Mouse (Mus musculus) limb, embryonic 11.5 days (tissue): ENCODE measurements around the gene Gm17657. TPM values are rescaled to one million over a fixed set of nuclear protein-coding genes. Genes with fewer than 3 reads are reported as not detected.

Source experiments
- ATAC-seq: fragments of 200-750 bp; cut with Nextera tagmentation; 2 replicates; pipeline ENCODE4 v1.8.0; 2017; ENCODE audit warnings: low read depth; ENCODE audit not compliant: insufficient number of reproducible peaks, low FRiP score, low TSS enrichment
- DNase-seq: peaks from one replicate; pipeline ENCODE4 v3.0.0-alpha.2; 2015; ENCODE audit warnings: low spot score
- H3K27ac ChIP-seq: fragments of 300-500 bp; sonication (generic); replicated peaks from 2 replicates; pipeline ENCODE4 v1.5.1; 2014; ENCODE audit warnings: low read depth, mild to moderate bottlenecking, low read length
- H3K27me3 ChIP-seq: fragments of 300-500 bp; sonication (generic); 2 replicates; pipeline ENCODE4 v1.6.1; 2014; ENCODE audit warnings: mild to moderate bottlenecking, low read length, mixed read lengths; ENCODE audit not compliant: control insufficient read depth, insufficient read depth
- H3K36me3 ChIP-seq: fragments of 300-500 bp; sonication (generic); 2 replicates; pipeline ENCODE4 v1.6.1; 2014; ENCODE audit warnings: mild to moderate bottlenecking, low read length, moderate library complexity, mixed read lengths; ENCODE audit not compliant: control insufficient read depth, insufficient read depth
- H3K4me1 ChIP-seq: fragments of 300-500 bp; sonication (generic); 2 replicates; pipeline ENCODE4 v1.6.1; 2014; ENCODE audit warnings: low read length, mixed read lengths; ENCODE audit not compliant: control insufficient read depth, insufficient read depth
- H3K4me2 ChIP-seq: fragments of 300-500 bp; sonication (generic); 2 replicates; pipeline ENCODE4 v1.6.1; 2014; ENCODE audit warnings: low read depth, mild to moderate bottlenecking, moderate library complexity; ENCODE audit not compliant: severe bottlenecking
- H3K4me3 ChIP-seq: fragments of 300-500 bp; sonication (generic); 2 replicates; pipeline ENCODE4 v1.5.1; 2014; ENCODE audit warnings: low read depth, low read length
- H3K9ac ChIP-seq: fragments of 300-500 bp; sonication (generic); 2 replicates; pipeline ENCODE4 v1.6.1; 2014; ENCODE audit warnings: mild to moderate bottlenecking, low read length
- H3K9me3 ChIP-seq: fragments of 300-500 bp; sonication (generic); 2 replicates; pipeline ENCODE4 v1.6.1; 2016; ENCODE audit warnings: low read length; ENCODE audit not compliant: control insufficient read depth
- WGBS: fragments of 180-500 bp; shearing (Covaris S2); extraction: QIAGEN DNeasy Blood & Tissue Kit; methylation state at CpG from one replicate; pipeline ENCODE4 v1.1.7; 2014; 5-methylcytosine and 5-hydroxymethylcytosine counted together
- polyA plus RNA-seq: library from polyadenylated mRNA; unstranded; fragments of >200 nt; fragmentation: Nextera tagmentation; extraction: Ambion mirVana; gene quantifications from 2 replicates; pipeline ENCODE4 v1.2.1, GENCODE M21; 2014

The Gm17657 gene
- polyA plus RNA-seq, 1 experiment from 2014 or later = not detected

- WGBS = 86% methylated on average over 14 of the region's 14 CpGs
- no peaks in the 10 kb centered on the region for H3K4me1 ChIP-seq
- H3K4me2 ChIP-seq = no peak overlapping the region
- no peak overlapping the region for H3K9ac ChIP-seq
- H3K27me3 ChIP-seq = no peaks in the 10 kb centered on the region
- DNase-seq (no peak), ATAC-seq (no peak)
- H3K36me3 ChIP-seq = no peaks in the 10 kb centered on the region
- no peak overlapping the region for H3K4me3 ChIP-seq
- H3K9me3 ChIP-seq = no peaks in the 10 kb centered on the region
- no peak overlapping the region for H3K27ac ChIP-seq
These were observed 8.0 kb downstream of the Gm17657 start for GRCm38 (mm10) chr17:29541419-29541818.

DNA sequence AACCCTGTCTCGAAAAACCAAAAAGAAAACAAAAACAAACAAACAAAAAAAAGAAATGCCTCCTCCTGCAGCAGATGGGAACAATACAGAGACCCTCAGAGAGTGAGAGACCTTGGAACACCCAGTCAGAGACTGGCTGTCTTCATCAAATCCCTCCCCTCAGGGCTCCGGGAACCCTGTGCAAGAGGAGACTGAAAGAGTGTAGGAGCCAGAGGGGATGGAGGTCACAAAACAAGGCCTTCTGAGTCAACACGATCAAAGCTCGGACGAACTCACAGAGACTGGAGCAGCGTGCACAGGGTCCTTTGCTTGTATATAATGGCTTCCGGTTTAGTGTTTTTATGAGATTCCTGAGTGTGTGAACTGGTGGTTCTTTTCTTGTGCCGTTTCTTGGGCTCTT is 9.0 kb downstream of the Gm17657 start:
- no peak for DNase-seq
- H3K27ac ChIP-seq = no peak overlapping the region
- H3K9me3 ChIP-seq = no peaks in the 10 kb centered on the region
- H3K36me3 ChIP-seq = no peaks in the 10 kb centered on the region
- no peak overlapping the region for H3K4me3 ChIP-seq
- no peaks in the 10 kb centered on the region for H3K27me3 ChIP-seq
- H3K4me1 ChIP-seq = no peaks in the 10 kb centered on the region
- H3K9ac ChIP-seq = no peak overlapping the region
- 92% methylated on average over 8 of the region's 8 CpGs for WGBS
- ATAC-seq = no peak
- no peak overlapping the region for H3K4me2 ChIP-seq

DNA sequence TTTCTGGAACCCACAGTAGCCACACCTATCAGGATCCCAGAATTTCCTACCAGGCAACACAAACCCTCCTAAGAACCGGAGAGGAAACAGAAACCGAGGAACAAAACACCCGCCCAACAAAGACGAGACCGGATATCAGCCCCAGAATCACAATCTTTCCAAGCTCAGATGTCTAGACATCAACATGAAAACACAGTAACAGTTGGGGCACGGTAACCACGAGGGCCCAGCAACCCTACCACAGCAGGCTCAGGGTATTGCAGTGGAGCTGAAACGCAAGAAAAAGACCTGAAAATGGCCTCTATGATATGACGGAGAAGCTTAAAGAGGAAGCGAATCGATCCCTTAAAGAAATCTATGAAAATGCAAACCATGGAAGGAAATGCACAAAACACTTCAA is 15.6 kb downstream of the Gm17657 start:
- no peak for DNase-seq
- Histone ChIP-seq H3K4me3 (no peak overlapping the region), H3K27ac (no peak overlapping the region), H3K4me2 (no peak overlapping the region), H3K36me3 (no peaks in the 10 kb centered on the region), H3K9me3 (0 out of 2 replicates have a peak, but pooled peaks cover under 1% of the 10 kb centered on the region), H3K4me1 (no peaks in the 10 kb centered on the region), H3K27me3 (no peaks in the 10 kb centered on the region), H3K9ac (no peak overlapping the region)
- WGBS = 89% methylated on average over 11 of the region's 11 CpGs
- no peak for ATAC-seq

DNA sequence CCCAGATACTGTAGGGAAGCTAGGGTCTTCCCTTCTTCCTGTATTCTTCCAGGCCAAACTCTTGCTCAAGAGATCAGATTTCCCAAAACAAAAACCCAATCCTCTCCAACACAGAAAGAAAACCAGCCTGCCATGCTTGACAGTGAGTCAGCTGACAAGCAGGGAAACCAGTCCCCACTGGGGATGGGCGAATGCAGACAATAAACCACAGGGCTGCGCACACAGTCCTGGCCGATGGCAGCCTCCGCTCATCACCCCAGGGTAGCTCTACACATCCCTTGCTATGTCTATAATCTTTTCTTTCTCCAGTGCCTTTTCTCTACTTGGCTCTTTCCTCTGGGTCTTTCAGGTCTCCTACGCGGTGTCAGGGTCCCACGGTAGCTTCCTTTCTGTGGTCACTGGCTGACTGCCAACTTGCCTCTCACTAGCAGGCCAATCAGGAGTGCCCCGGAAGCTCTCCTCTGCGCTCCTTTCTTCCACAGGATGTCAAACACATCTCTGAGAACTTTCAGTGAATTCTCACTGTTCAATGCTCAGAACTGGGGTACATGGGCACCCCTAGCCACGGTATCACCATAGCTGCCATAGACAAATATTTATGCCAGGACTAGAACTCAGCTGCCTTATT is 17.6 kb downstream of the Gm17657 start:
- H3K27me3 ChIP-seq = no peaks in the 10 kb centered on the region
- 89% methylated on average over 10 of the region's 10 CpGs for WGBS
- no peaks in the 10 kb centered on the region for H3K4me1 ChIP-seq
- no peak overlapping the region for H3K9ac ChIP-seq
- no peak overlapping the region for H3K4me2 ChIP-seq
- no peak overlapping the region for H3K4me3 ChIP-seq
- DNase-seq = no peak
- H3K9me3 ChIP-seq = peaks cover 2% of the 10 kb centered on the region; the same call in 1 of the 2 replicates
- H3K36me3 ChIP-seq = no peaks in the 10 kb centered on the region
- no peak overlapping the region for H3K27ac ChIP-seq
- no peak for ATAC-seq

DNA sequence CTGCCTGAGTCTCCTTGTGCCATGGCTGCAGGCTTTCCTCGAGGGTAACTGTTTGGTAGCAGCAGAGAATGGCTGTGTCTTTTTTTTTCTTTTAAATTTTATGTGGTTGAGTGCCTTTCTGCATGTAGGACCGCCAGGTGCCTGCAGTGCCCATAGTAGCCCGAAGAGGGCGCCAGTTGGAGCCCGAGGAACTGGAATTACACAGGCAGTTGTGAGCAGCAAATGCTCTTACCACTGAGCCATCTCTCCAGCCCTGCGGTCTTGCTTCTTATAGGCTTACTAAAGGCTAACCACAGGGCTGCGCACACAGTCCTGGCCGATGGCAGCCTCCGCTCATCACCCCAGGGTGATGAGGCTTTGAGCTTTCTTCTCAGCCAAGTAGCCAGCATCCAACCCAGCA is 18.2 kb downstream of the Gm17657 start:
- H3K4me1 ChIP-seq = no peaks in the 10 kb centered on the region
- no peak overlapping the region for H3K27ac ChIP-seq
- WGBS = 74% methylated on average over 9 of the region's 9 CpGs
- no peaks in the 10 kb centered on the region for H3K27me3 ChIP-seq
- H3K9me3 ChIP-seq = peaks cover 2% of the 10 kb centered on the region; the same call in 1 of the 2 replicates
- H3K9ac ChIP-seq = no peak overlapping the region
- no peak overlapping the region for H3K4me3 ChIP-seq
- ATAC-seq (no peak), DNase-seq (no peak)
- H3K36me3 ChIP-seq = no peaks in the 10 kb centered on the region
- H3K4me2 ChIP-seq = no peak overlapping the region

GRCm38 (mm10) chr17:29530508-29530907 is 18.9 kb downstream of the Gm17657 start:
- H3K27me3 ChIP-seq = no peaks in the 10 kb centered on the region
- H3K9me3 ChIP-seq = peaks cover 2% of the 10 kb centered on the region; the same call in 1 of the 2 replicates
- DNase-seq (no peak), ATAC-seq (no peak)
- H3K27ac ChIP-seq = no peak overlapping the region
- H3K4me1 ChIP-seq = no peaks in the 10 kb centered on the region
- no peak overlapping the region for H3K4me2 ChIP-seq
- no peak overlapping the region for H3K4me3 ChIP-seq
- 77% methylated on average over 6 of the region's 6 CpGs for WGBS
- no peak overlapping the region for H3K9ac ChIP-seq
- H3K36me3 ChIP-seq = no peaks in the 10 kb centered on the region

DNA sequence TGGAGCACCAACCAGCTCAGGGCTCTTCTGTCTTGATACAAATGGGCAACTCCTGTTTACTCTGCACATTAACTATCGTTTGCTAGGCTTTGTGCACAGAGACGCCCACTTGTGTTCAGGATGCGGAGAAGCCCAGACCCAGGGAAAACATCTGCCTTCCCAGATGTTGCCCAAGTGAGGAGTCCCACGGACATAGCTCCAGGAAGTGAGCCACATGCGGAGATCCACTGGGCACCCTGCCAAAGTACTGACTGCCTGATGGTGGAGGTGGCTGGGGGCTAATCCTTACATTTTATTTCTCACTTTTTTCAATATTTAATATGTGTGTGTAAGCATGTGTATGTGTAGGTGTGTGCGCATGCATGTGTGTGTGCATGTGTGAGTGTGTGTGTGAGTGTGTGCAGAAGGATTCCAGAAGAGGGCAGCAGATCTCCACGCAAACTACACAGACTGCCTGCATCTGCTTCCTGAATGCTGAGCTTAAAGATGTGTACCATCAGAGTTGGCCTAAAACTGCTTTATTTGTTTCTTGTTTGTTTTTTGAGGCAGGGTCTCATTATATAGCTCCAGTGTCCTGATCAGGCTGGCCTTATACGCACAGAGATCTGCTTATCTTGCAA is 20.8 kb downstream of the Gm17657 start:
- no peaks in the 10 kb centered on the region for H3K36me3 ChIP-seq
- no peaks in the 10 kb centered on the region for H3K27me3 ChIP-seq
- H3K9ac ChIP-seq = no peak overlapping the region
- no peak overlapping the region for H3K27ac ChIP-seq
- peaks cover 2% of the 10 kb centered on the region; the same call in 1 of the 2 replicates for H3K9me3 ChIP-seq
- no peak overlapping the region for H3K4me3 ChIP-seq
- no peak overlapping the region for H3K4me2 ChIP-seq
- H3K4me1 ChIP-seq = no peaks in the 10 kb centered on the region
- 87% methylated on average over 8 of the region's 8 CpGs for WGBS
- DNase-seq = no peak
- no peak for ATAC-seq

DNA sequence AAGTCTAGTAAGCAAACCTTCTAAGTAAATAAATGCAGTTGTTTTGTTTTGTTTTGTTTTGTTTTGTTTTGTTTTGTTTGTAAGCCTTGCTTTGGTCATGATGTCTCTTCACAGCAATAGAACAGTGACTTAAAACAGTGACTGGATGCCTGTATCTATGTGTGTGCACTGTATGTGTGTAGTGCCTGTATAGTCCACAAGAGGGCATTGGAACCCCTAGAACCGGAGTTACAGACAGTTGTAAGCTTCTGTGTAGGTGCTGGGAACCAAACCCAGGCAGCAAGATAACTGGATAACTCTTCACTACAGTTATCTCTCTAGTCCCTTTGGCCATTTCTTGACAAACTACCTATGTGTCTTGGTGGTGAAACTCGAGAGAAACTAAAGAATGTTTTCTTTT is 23.8 kb downstream of the Gm17657 start:
- H3K27me3 ChIP-seq = no peaks in the 10 kb centered on the region
- no peak overlapping the region for H3K4me2 ChIP-seq
- H3K4me3 ChIP-seq = no peak overlapping the region
- no peaks in the 10 kb centered on the region for H3K36me3 ChIP-seq
- H3K4me1 ChIP-seq = no peaks in the 10 kb centered on the region
- DNase-seq (no peak), ATAC-seq (no peak)
- H3K9me3 ChIP-seq = peaks cover 2% of the 10 kb centered on the region; the same call in 1 of the 2 replicates
- WGBS = 83% methylated on average over 2 of the region's 2 CpGs
- H3K27ac ChIP-seq = no peak overlapping the region
- H3K9ac ChIP-seq = no peak overlapping the region
